Mouse (Mus musculus) midbrain, embryonic 16.5 days (tissue): ENCODE data around the gene Dspp. TPM values are rescaled to one million over a fixed set of nuclear protein-coding genes. Genes with fewer than 3 reads are reported as not detected.

Experiments used
- ATAC-seq: fragments of 200-750 bp; cut with Nextera tagmentation; 2 replicates; pipeline ENCODE4 v1.8.0; 2017; ENCODE audit warnings: moderate TSS enrichment
- H3K27ac ChIP-seq: fragments of 300-500 bp; sonication (generic); 2 replicates; pipeline ENCODE4 v1.5.1; 2014; ENCODE audit warnings: mild to moderate bottlenecking, low read length, mixed read lengths
- H3K27me3 ChIP-seq: fragments of 300-500 bp; sonication (generic); 2 replicates; pipeline ENCODE4 v1.6.1; 2014; ENCODE audit warnings: low read depth, low read length, mixed read lengths; ENCODE audit not compliant: control insufficient read depth, insufficient read depth
- H3K36me3 ChIP-seq: fragments of 300-500 bp; sonication (generic); 2 replicates; pipeline ENCODE4 v1.6.1; 2014; ENCODE audit warnings: mild to moderate bottlenecking, low read length, moderate library complexity, mixed read lengths; ENCODE audit not compliant: control insufficient read depth, insufficient read depth
- H3K4me1 ChIP-seq: fragments of 300-500 bp; sonication (generic); 2 replicates; pipeline ENCODE4 v1.6.1; 2014; ENCODE audit warnings: mild to moderate bottlenecking, low read length, mixed read lengths; ENCODE audit not compliant: control insufficient read depth, insufficient read depth
- H3K4me2 ChIP-seq: fragments of 300-500 bp; sonication (generic); 2 replicates; pipeline ENCODE4 v1.6.1; 2014; ENCODE audit warnings: mild to moderate bottlenecking, low read length, mixed read lengths
- H3K4me3 ChIP-seq: fragments of 300-500 bp; sonication (generic); 2 replicates; pipeline ENCODE4 v1.5.1; 2014; ENCODE audit warnings: low read depth, mild to moderate bottlenecking, low read length, moderate library complexity, mixed read lengths
- H3K9ac ChIP-seq: fragments of 300-500 bp; sonication (generic); 2 replicates; pipeline ENCODE4 v1.6.1; 2014; ENCODE audit warnings: low read depth, low read length, mixed read lengths
- H3K9me3 ChIP-seq: fragments of 300-500 bp; sonication (generic); replicated peaks from 2 replicates; pipeline ENCODE4 v1.6.1; 2014; ENCODE audit warnings: mild to moderate bottlenecking, low read length, mixed read lengths; ENCODE audit not compliant: control insufficient read depth, poor library complexity, severe bottlenecking
- WGBS: fragments of 180-500 bp; shearing (Covaris S2); extraction: QIAGEN DNeasy Blood & Tissue Kit; methylation state at CpG from one replicate; pipeline ENCODE4 v1.1.7; 2014; 5-methylcytosine and 5-hydroxymethylcytosine counted together
- polyA plus RNA-seq: library from polyadenylated mRNA; unstranded; fragments of >200 nt; fragmentation: Nextera tagmentation; extraction: Ambion mirVana; gene quantifications from 2 replicates; pipeline ENCODE4 v1.2.1, GENCODE M21; 2015

Dspp gene
- not detected in 2 replicates for polyA plus RNA-seq

GRCm38 (mm10) chr5:104170412-104170811, at the start of gene Dspp:
Gene Dspp (plus strand): TSS chr5:104170712.
- 86% methylated on average over 7 of the region's 7 CpGs for WGBS
- Histone ChIP-seq H3K9me3 (no peaks in the 10 kb centered on the region), H3K36me3 (no peaks in the 10 kb centered on the region), H3K4me1 (no peaks in the 10 kb centered on the region), H3K4me3 (no peak within 1 kb of the TSS), H3K9ac (no peak within 1 kb of the TSS), H3K27ac (no peak within 1 kb of the TSS), H3K4me2 (no peak within 1 kb of the TSS), H3K27me3 (no peaks in the 10 kb centered on the region)
- no peak for ATAC-seq

- 93% methylated on average over 6 of the region's 6 CpGs for WGBS
Observed at GRCm38 (mm10) chr5:104124016-104124658, 46.4 kb upstream of the Dspp start.

GRCm38 (mm10) chr5:104126561-104127320, 43.8 kb upstream of the Dspp start:
- Histone ChIP-seq H3K4me1 (peaks cover 5% of the 10 kb centered on the region; the same call in 1 of the 2 replicates), H3K36me3 (no peaks in the 10 kb centered on the region), H3K9ac (no peak overlapping the region), H3K27me3 (no peaks in the 10 kb centered on the region), H3K9me3 (no peaks in the 10 kb centered on the region), H3K4me2 (no peak overlapping the region), H3K4me3 (no peak overlapping the region), H3K27ac (no peak overlapping the region)
- WGBS, result 82% methylated on average over 12 of the region's 12 CpGs
- no peak for ATAC-seq

More at GRCm38 (mm10) chr5:104124016-104124658, 46.4 kb upstream of the Dspp start:
- Histone ChIP-seq H3K27ac (no peak overlapping the region), H3K4me3 (no peak overlapping the region), H3K4me2 (no peak overlapping the region), H3K27me3 (no peaks in the 10 kb centered on the region), H3K9ac (no peak overlapping the region), H3K36me3 (no peaks in the 10 kb centered on the region), H3K9me3 (no peaks in the 10 kb centered on the region), H3K4me1 (peaks cover 5% of the 10 kb centered on the region; the same call in 1 of the 2 replicates)
- no peak for ATAC-seq

- Histone ChIP-seq H3K27ac (no peak overlapping the region), H3K4me1 (peaks cover 5% of the 10 kb centered on the region; the same call in 1 of the 2 replicates), H3K9me3 (no peaks in the 10 kb centered on the region), H3K27me3 (no peaks in the 10 kb centered on the region), H3K9ac (no peak overlapping the region), H3K36me3 (no peaks in the 10 kb centered on the region), H3K4me2 (no peak overlapping the region), H3K4me3 (no peak overlapping the region)
- 70% methylated on average over 1 of the region's 1 CpGs for WGBS
- no peak for ATAC-seq
Observed at GRCm38 (mm10) chr5:104127351-104127750, 43.2 kb upstream of the Dspp start.

DNA sequence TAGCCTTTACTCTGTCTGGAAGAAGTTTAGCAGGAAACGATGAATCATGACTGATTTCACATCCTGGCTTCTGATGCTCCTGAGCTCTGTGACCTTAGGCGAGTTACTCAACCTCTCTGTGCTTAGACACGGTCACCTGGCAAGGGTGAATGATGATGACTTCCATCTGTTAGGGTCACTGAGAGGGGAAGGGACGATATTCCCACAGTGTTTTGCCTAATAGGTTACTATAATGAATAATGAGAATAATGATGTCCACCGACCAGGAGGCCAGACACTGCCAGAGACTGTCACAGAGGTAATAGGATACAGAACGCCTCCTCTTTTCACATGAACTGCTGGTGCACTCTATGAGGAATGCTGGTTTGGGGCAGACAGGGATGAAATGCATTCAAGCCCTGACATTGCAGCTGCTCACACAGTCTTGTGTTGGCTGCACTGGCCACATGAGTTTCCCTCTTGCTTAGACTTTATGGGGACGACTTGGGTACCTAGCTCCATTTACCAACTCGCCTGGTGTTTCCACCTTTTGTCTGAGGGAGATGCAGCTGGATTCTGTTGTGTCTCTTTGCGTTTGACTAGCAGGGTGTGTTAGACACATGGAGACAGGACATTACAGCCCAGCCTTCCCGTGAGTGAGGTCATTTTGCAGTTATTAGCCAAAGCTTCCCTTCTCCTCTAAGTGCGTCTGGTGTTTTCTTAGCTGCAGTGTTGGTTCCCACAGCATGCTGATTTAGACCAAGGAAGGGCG, 42.1 kb upstream of the Dspp start:
- H3K9me3 ChIP-seq, result no peaks in the 10 kb centered on the region
- no peak overlapping the region for H3K4me2 ChIP-seq
- ATAC-seq, result no peak
- peaks cover 5% of the 10 kb centered on the region; the same call in 1 of the 2 replicates for H3K4me1 ChIP-seq
- no peaks in the 10 kb centered on the region for H3K27me3 ChIP-seq
- 76% methylated on average over 12 of the region's 12 CpGs for WGBS
- H3K4me3 ChIP-seq, result no peak overlapping the region
- H3K36me3 ChIP-seq, result no peaks in the 10 kb centered on the region
- H3K27ac ChIP-seq, result no peak overlapping the region
- no peak overlapping the region for H3K9ac ChIP-seq

DNA sequence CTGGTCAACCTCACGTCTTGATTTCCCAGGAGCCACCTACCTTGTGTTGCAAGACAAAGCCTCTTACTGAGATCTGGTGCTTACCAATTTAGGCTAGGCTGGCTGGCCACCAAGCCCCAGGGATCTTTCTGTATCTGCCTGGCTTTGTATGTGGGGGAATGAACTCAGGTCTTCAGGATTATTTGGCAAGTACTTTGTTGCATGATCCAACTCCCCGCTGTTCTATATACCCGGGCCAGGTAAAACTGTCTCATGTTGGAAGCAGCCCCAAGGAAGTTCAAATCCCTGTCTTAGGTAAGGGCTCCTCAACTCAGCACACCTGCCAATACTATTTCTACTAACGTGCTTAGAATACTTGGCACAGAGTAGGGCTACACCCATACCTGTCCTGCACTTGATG, 39.6 kb upstream of the Dspp start:
- no peak overlapping the region for H3K27ac ChIP-seq
- WGBS, result 95% methylated on average over 4 of the region's 4 CpGs
- no peak for ATAC-seq
- H3K4me2 ChIP-seq, result no peak overlapping the region
- H3K9ac ChIP-seq, result no peak overlapping the region
- H3K9me3 ChIP-seq, result no peaks in the 10 kb centered on the region
- peaks cover 5% of the 10 kb centered on the region; the same call in 1 of the 2 replicates for H3K4me1 ChIP-seq
- no peaks in the 10 kb centered on the region for H3K36me3 ChIP-seq
- H3K4me3 ChIP-seq, result no peak overlapping the region
- no peaks in the 10 kb centered on the region for H3K27me3 ChIP-seq

- H3K9me3 ChIP-seq, result no peaks in the 10 kb centered on the region
- 76% methylated on average over 4 of the region's 4 CpGs for WGBS
- ATAC-seq, result no peak
- H3K9ac ChIP-seq, result no peak overlapping the region
- no peaks in the 10 kb centered on the region for H3K36me3 ChIP-seq
- no peak overlapping the region for H3K27ac ChIP-seq
- H3K4me3 ChIP-seq, result no peak overlapping the region
- H3K4me1 ChIP-seq, result peaks cover 5% of the 10 kb centered on the region; the same call in 1 of the 2 replicates
- no peak overlapping the region for H3K4me2 ChIP-seq
- no peaks in the 10 kb centered on the region for H3K27me3 ChIP-seq
Observed at GRCm38 (mm10) chr5:104131544-104131943, 39.0 kb upstream of the Dspp start.

DNA sequence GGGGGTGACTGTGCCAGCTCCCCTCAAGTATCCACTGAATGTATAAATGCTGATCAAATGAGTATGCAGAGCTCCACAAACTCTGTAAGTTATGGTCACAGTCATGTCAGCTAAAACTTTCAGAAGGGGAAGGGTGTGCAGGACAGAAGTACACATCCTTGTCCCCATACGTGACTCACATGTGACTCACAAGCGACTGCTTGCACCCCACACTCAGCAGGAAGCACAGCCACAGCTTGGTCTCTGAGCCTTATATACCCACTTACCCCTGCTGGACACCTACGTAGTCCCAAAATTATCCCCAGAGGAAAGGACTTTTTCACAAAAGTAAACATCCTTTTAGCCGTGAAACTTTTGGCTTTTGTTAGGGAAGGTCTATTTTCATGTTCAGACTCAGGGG, 36.8 kb upstream of the Dspp start:
- no peak for ATAC-seq
- H3K27ac ChIP-seq, result no peak overlapping the region
- H3K4me2 ChIP-seq, result no peak overlapping the region
- no peaks in the 10 kb centered on the region for H3K9me3 ChIP-seq
- H3K27me3 ChIP-seq, result no peaks in the 10 kb centered on the region
- H3K36me3 ChIP-seq, result no peaks in the 10 kb centered on the region
- no peaks in the 10 kb centered on the region for H3K4me1 ChIP-seq
- no peak overlapping the region for H3K4me3 ChIP-seq
- WGBS, result 79% methylated on average over 4 of the region's 4 CpGs
- H3K9ac ChIP-seq, result no peak overlapping the region
